Mouse (Mus musculus): Measurements from ENCODE around the gene Ndrg4.

Gene Ndrg4

GRCm38 (mm10) chr8:95738596-95738995 lies 61.8 kb downstream of the Ndrg4 start:
- no peak for DNase-seq

GRCm38 (mm10) chr8:95741732-95742131 lies 65.0 kb downstream of the Ndrg4 start:
- peak; percentile 11 for DNase-seq

GRCm38 (mm10) chr8:95748028-95748427 lies 71.2 kb downstream of the Ndrg4 start:
- DNase-seq: no peak

GRCm38 (mm10) chr8:95751924-95752323 lies 75.1 kb downstream of the Ndrg4 start:
- no peak for DNase-seq

- no peak for DNase-seq
These were observed 83.5 kb downstream of the Ndrg4 start for GRCm38 (mm10) chr8:95760323-95760722.

GRCm38 (mm10) chr8:95764133-95764532 lies 87.4 kb downstream of the Ndrg4 start:
- DNase-seq: no peak
